Mouse (Mus musculus) neural tube, embryonic 11.5 days (tissue): Measurements from ENCODE around the gene Rasa2. TPM values are rescaled to one million over a fixed set of nuclear protein-coding genes. Genes with fewer than 3 reads are reported as not detected.
"Not testable (repeated sequence)": the region's sequence is repeated elsewhere in the genome, so short reads cannot be mapped to it uniquely, and the experiment has no call there.

Experiments
- ATAC-seq: fragments of 200-750 bp; cut with Nextera tagmentation; 2 replicates; pipeline ENCODE4 v1.8.0; 2017; ENCODE audit warnings: moderate number of reproducible peaks, mild to moderate bottlenecking, moderate TSS enrichment, moderate library complexity; ENCODE audit not compliant: insufficient read depth, low FRiP score, low TSS enrichment
- DNase-seq: peaks from one replicate; pipeline ENCODE4 v3.0.0-alpha.2; 2015; ENCODE audit warnings: low spot score
- H3K27ac ChIP-seq: fragments of 300-500 bp; sonication (generic); 2 replicates; pipeline ENCODE4 v1.5.1; 2014; ENCODE audit warnings: low read depth, mild to moderate bottlenecking, low read length
- H3K27me3 ChIP-seq: fragments of 300-500 bp; sonication (generic); 2 replicates; pipeline ENCODE4 v1.6.1; 2014; ENCODE audit warnings: mild to moderate bottlenecking, low read length, mixed read lengths; ENCODE audit not compliant: control insufficient read depth, insufficient read depth
- H3K36me3 ChIP-seq: fragments of 300-500 bp; sonication (generic); 2 replicates; pipeline ENCODE4 v1.6.1; 2014; ENCODE audit warnings: mild to moderate bottlenecking, low read length, moderate library complexity, mixed read lengths; ENCODE audit not compliant: control insufficient read depth, insufficient read depth
- H3K4me1 ChIP-seq: fragments of 300-500 bp; sonication (generic); 2 replicates; pipeline ENCODE4 v1.6.1; 2014; ENCODE audit warnings: low read length, mixed read lengths; ENCODE audit not compliant: control insufficient read depth, insufficient read depth
- H3K4me2 ChIP-seq: fragments of 300-500 bp; sonication (generic); 2 replicates; pipeline ENCODE4 v1.6.1; 2014; ENCODE audit warnings: low read depth, mild to moderate bottlenecking, moderate library complexity
- H3K4me3 ChIP-seq: fragments of 300-500 bp; sonication (generic); 2 replicates; pipeline ENCODE4 v1.5.1; 2014; ENCODE audit warnings: low read depth, low read length
- H3K9ac ChIP-seq: fragments of 300-500 bp; sonication (generic); 2 replicates; pipeline ENCODE4 v1.6.1; 2014; ENCODE audit warnings: mild to moderate bottlenecking, low read length
- H3K9me3 ChIP-seq: fragments of 300-500 bp; sonication (generic); 2 replicates; pipeline ENCODE4 v1.6.1; 2016; ENCODE audit warnings: low read length; ENCODE audit not compliant: control insufficient read depth
- WGBS: fragments of 180-500 bp; shearing (Covaris S2); extraction: QIAGEN DNeasy Blood & Tissue Kit; methylation state at CpG from one replicate; pipeline ENCODE4 v1.1.7; 2014; 5-methylcytosine and 5-hydroxymethylcytosine counted together
- polyA plus RNA-seq: library from polyadenylated mRNA; unstranded; fragments of >200 nt; fragmentation: Nextera tagmentation; extraction: Ambion mirVana; gene quantifications from 2 replicates; pipeline ENCODE4 v1.2.1, GENCODE M21; 2014

Gene Rasa2
- polyA plus RNA-seq, 1 experiment from 2014 or later: 15.7 TPM

DNA sequence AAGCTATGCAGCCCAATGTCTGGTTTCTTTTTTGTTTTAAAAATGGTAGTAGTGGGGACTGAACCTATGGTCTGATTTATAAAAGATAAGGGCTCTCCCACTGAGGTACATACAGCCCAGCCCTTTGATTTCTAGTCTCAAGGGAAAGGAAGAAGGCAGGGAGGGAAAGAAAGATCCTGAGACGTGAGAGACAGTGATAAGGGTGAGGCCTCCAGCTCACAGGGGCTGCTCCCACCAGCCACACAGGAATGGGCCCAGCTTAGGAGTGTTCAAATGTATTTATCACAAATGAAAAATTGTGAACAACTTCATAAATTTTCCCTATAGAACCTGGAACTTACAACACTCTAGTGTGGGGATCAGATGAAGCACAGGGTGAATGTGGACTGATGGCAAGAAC lies 72.8 kb downstream of the Rasa2 start:
- no peak for ATAC-seq
- no peak overlapping the region for H3K4me3 ChIP-seq
- no peaks in the 10 kb centered on the region for H3K9me3 ChIP-seq
- no peaks in the 10 kb centered on the region for H3K27me3 ChIP-seq
- H3K36me3 ChIP-seq: peaks cover 2% of the 10 kb centered on the region
- 74% methylated on average over 1 of the region's 1 CpGs for WGBS
- no peak overlapping the region for H3K9ac ChIP-seq
- no peak overlapping the region for H3K27ac ChIP-seq
- no peak for DNase-seq
- H3K4me2 ChIP-seq: no peak overlapping the region
- H3K4me1 ChIP-seq: no peaks in the 10 kb centered on the region

DNA sequence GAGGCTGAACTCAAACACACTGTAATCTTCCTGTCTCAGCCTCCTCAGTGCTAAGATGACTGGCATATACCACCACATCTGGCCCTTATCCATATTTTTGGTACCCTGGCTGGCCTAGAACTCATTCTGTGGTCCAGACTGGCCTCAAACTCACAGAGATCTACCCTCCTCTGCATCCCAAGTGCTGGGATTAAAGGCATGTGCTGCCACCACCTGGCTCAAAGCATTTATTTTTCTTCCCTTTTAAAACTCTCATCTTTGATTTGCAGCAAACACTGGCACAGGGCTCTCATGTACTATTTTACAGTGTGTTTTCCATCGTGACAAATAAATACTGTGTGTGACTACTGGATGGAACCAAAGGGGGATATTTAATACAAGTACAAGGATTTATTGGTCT lies 77.3 kb downstream of the Rasa2 start:
- no peak for DNase-seq
- 92% methylated on average over 1 of the region's 1 CpGs for WGBS
- Histone ChIP-seq H3K4me1 (no peaks in the 10 kb centered on the region), H3K36me3 (no peaks in the 10 kb centered on the region; the same call in 1 of the 2 replicates), H3K4me2 (no peak overlapping the region), H3K9me3 (no peaks in the 10 kb centered on the region), H3K9ac (no peak overlapping the region), H3K27me3 (no peaks in the 10 kb centered on the region), H3K27ac (no peak overlapping the region), H3K4me3 (no peak overlapping the region)
- ATAC-seq: no peak

DNA sequence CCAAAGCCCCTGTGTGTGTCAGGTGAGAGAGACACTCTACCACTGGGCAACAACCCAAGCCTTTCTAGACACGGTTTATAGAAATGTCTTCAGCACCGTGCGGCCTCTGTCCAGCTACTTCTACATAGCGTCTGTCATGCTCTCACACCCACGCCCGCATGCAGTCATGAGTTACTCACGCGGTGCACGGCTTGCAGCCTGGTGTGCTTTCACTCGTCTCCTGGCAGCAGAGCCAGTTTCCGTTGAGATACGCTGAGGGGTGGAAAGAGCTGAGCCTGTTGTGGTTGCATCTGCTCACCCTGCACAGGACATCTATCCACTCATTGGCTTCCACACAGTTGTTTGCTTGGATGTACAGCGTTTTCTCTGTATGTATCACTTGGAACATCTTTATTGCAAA lies 86.0 kb downstream of the Rasa2 start:
- Histone ChIP-seq H3K36me3 (peaks cover 2% of the 10 kb centered on the region; the same call in 1 of the 2 replicates), H3K27ac (no peak overlapping the region), H3K9me3 (no peaks in the 10 kb centered on the region), H3K27me3 (no peaks in the 10 kb centered on the region), H3K4me2 (no peak overlapping the region), H3K9ac (no peak overlapping the region), H3K4me3 (no peak overlapping the region), H3K4me1 (no peaks in the 10 kb centered on the region)
- ATAC-seq: no peak
- no peak for DNase-seq
- 93% methylated on average over 13 of the region's 13 CpGs for WGBS

DNA sequence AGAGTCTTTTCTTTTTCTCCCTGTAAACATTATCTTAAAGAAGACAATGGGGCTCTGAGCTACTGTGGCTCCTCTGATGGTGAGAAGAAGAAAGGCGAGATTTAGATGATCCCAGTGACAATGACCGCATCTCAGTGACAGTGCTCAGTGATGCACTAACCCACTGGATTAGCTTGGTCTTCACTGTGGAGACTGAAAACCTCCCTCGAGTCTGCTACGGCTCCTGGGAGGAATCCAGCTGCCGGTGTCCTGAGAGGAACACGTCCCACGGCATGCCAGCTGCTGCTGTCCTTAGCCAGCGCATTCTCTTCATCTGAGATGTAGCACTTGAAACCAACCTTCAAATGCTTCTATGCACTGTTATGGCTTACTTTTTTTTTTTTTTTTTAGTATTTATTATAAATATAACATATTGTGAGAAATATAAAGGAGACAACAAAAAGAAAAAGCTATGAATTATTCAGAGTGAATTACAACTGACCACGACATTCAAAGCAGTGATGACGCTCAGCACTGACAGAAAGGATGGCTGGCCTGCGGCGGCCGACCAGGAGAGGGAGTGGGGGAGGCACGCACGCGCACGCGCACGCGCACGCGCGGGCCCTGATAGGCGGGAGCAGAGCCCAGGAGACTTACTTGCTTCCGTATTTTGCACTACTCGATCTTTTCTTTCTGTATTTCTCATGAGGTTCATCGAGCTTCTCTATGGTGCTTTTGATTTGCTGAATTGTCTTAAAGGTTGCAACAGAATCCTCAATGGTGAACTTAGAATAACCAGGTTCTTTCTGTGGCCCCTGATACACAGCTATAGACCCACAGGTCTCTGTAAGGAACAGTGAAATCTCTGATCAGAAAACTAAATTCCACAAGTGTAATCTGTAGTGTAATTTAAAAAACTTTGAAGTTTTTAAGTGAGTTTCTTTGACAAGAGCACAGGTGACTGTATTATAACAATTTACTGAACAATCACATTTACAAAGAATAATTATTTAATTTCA lies 87.5 kb downstream of the Rasa2 start:
- Histone ChIP-seq H3K4me1 (no peaks in the 10 kb centered on the region), H3K4me2 (peak overlapping the region; percentile 26; the same call in 1 of the 2 replicates), H3K9me3 (no peaks in the 10 kb centered on the region), H3K4me3 (no peak overlapping the region), H3K36me3 (peaks cover 2% of the 10 kb centered on the region; the same call in 1 of the 2 replicates), H3K9ac (no peak overlapping the region), H3K27me3 (no peaks in the 10 kb centered on the region), H3K27ac (no peak overlapping the region)
- DNase-seq (peak; percentile 85), ATAC-seq (peak; percentile 83)
- WGBS: 35% methylated on average over 27 of the region's 27 CpGs

DNA sequence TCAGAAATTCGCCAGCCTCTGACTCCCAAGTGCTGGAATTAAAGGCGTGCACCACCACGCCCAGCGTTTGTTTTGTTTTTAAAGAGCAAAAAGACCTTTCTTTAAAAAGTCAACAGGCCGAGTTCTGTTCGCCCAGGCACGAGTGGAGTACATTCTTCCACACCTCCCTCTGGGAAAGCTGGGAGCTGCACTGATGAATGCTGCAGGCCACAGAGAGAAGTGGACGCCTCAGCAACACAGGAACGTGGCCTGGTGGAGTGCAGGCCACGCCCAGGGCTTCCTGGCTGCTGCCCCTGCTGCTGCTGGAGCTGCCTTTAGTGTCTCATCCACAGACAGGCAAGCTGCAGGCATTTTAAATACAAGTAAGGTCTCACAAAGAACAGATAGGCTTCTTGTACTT lies 92.5 kb downstream of the Rasa2 start:
- 67% methylated on average over 10 of the region's 10 CpGs for WGBS
- ATAC-seq (no peak), DNase-seq (no peak)

DNA sequence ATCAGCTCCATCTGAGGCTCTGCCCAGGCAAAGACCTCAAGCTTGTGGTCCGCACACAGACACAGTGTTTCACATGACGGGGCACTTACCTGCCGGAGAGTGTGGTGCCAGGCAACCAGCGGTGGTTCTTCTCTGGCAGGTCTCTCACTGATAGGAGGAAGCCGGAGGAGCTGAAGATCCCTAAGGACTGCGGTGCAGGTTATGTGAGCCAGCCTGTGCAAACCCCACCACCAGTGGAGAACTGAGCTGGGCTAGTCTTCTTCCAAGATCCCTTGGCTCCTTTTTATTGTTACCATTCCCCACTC lies 93.8 kb downstream of the Rasa2 start:
- Histone ChIP-seq H3K9ac (no peak overlapping the region), H3K4me1 (peaks cover 8% of the 10 kb centered on the region; the same call in 1 of the 2 replicates), H3K27ac (no peak overlapping the region), H3K4me2 (no peak overlapping the region), H3K4me3 (no peak overlapping the region), H3K27me3 (no peaks in the 10 kb centered on the region), H3K9me3 (no peaks in the 10 kb centered on the region), H3K36me3 (no peaks in the 10 kb centered on the region)
- DNase-seq (no peak), ATAC-seq (no peak)
- 90% methylated on average over 6 of the region's 6 CpGs for WGBS

More for the DNA sequence above, 92.5 kb downstream of the Rasa2 start:
- H3K4me2 ChIP-seq: no peak overlapping the region
- no peaks in the 10 kb centered on the region for H3K36me3 ChIP-seq
- no peaks in the 10 kb centered on the region for H3K9me3 ChIP-seq
- no peak overlapping the region for H3K27ac ChIP-seq
- H3K4me3 ChIP-seq: no peak overlapping the region
- no peaks in the 10 kb centered on the region for H3K27me3 ChIP-seq
- no peak overlapping the region for H3K9ac ChIP-seq
- H3K4me1 ChIP-seq: peaks cover 8% of the 10 kb centered on the region; the same call in 1 of the 2 replicates

DNA sequence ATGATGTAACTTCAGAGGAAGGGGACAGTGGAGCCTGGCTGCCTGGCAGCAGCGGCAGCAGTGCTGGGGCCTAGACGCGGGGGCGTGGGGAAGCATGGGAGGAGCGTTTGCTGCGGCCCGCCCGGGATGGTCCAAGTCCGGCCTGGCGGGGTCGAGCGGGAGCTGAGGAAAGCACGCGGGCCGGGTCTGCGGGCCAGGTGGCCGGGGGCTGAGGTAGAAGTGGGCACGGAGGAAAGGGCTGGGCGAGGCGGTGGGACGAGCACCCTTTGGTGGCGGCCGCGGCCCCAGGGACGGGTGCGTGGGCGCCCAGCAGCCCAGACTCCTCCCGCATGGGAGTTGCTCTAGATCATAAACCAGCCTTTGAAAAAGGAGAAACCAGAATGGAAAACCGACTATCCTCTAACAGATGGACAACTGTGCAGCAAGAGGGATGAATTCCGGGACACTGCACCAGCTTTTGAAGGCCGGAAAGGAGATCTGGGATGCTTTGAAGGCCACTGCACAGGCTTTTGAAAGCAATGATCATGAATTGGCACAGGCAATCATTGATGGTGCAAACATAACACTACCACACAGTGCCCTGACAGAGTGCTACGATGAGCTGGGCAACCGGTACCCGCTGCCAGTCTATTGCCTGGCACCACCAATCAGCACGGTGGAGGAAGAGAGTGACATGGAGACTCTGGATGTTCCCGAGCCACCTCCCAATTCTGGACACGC lies 94.4 kb downstream of the Rasa2 start:
- Histone ChIP-seq H3K9ac (peak overlapping the region; percentile 68), H3K36me3 (no peaks in the 10 kb centered on the region), H3K9me3 (no peaks in the 10 kb centered on the region), H3K27me3 (no peaks in the 10 kb centered on the region), H3K4me3 (peak overlapping the region; percentile 31), H3K27ac (no peak overlapping the region), H3K4me1 (peaks cover 8% of the 10 kb centered on the region; the same call in 1 of the 2 replicates), H3K4me2 (peak overlapping the region; percentile 57)
- WGBS: 21% methylated on average over 37 of the region's 37 CpGs
- DNase-seq (peak; percentile 60), ATAC-seq (peak; percentile 69; the same call in 1 of the 2 replicates)

DNA sequence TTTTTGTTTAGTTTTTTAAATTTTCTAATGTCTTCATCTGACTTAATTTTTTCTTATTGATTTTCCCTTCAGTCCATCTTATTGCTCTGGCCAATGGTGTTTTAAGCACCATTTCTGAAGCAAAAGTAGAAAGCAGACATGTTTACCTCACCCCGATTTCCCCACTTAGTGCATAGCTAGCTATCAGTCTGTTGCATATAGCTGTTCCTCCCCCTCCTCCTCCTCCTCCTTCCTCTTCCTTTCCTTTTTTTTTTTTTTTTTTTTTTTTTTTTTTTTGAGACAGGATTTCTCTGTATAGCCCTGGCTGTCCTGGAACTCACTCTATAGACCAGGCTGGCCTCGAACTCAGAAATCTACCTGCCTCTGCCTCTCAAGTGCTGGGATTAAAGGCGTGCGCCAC lies 95.3 kb downstream of the Rasa2 start:
- 94% methylated on average over 4 of the region's 4 CpGs for WGBS

More for the DNA sequence above, 95.3 kb downstream of the Rasa2 start:
- H3K4me1 ChIP-seq, ATAC-seq, H3K9ac ChIP-seq, H3K9me3 ChIP-seq, H3K36me3 ChIP-seq, H3K27me3 ChIP-seq, H3K4me3 ChIP-seq, H3K27ac ChIP-seq, H3K4me2 ChIP-seq, DNase-seq: not testable (repeated sequence)
